Mouse (Mus musculus) ES-Bruce4 (cell line): ENCODE results near the gene Lrmda. TPM values are rescaled to one million over a fixed set of nuclear protein-coding genes. Genes with fewer than 3 reads are reported as not detected.
A peak's percentile ranks its signal among the peaks of the same experiment; 100 is the strongest.
"Not testable (repeated sequence)": the region's sequence is repeated elsewhere in the genome, so short reads cannot be mapped to it uniquely, and the experiment has no call there.

Experiments
- H3K27ac ChIP-seq: 2 replicates; pipeline ENCODE4 v1.5.1; 2012; ENCODE audit warnings: low read length, inconsistent platforms; ENCODE audit not compliant: insufficient read depth
- H3K27me3 ChIP-seq: 2 replicates; pipeline ENCODE4 v1.6.1; 2012; ENCODE audit warnings: mild to moderate bottlenecking, low read length, inconsistent platforms; ENCODE audit not compliant: control insufficient read depth, poor library complexity, insufficient read depth, severe bottlenecking
- H3K36me3 ChIP-seq: 2 replicates; pipeline ENCODE4 v1.6.1; 2012; ENCODE audit warnings: inconsistent platforms, mild to moderate bottlenecking, low read length, moderate library complexity; ENCODE audit not compliant: control insufficient read depth, poor library complexity, insufficient read depth, severe bottlenecking
- H3K4me1 ChIP-seq: one replicate; pipeline ENCODE4 v1.8.1; 2011; ENCODE audit warnings: low read length; ENCODE audit not compliant: control insufficient read depth, insufficient read depth
- H3K4me3 ChIP-seq: 2 replicates; pipeline ENCODE4 v1.5.1; 2011; ENCODE audit warnings: low read depth, mild to moderate bottlenecking, low read length
- H3K9ac ChIP-seq: 2 replicates; pipeline ENCODE4 v1.6.1; 2012; ENCODE audit warnings: low read depth, mild to moderate bottlenecking, inconsistent platforms; ENCODE audit not compliant: poor library complexity, severe bottlenecking
- H3K9me3 ChIP-seq: replicated peaks from 2 replicates; pipeline ENCODE4 v1.6.1; 2012; ENCODE audit warnings: mild to moderate bottlenecking, low read length, inconsistent platforms; ENCODE audit not compliant: control insufficient read depth, poor library complexity, insufficient read depth, severe bottlenecking
- CTCF ChIP-seq: IDR thresholded peaks from one replicate; pipeline ENCODE4 v1.8.1; 2011; ENCODE audit warnings: low read depth, low read length
- EP300 ChIP-seq: IDR thresholded peaks from 2 replicates; pipeline ENCODE4 v1.6.1; 2011; ENCODE audit warnings: low read depth, low read length; ENCODE audit not compliant: insufficient read depth
- POLR2A ChIP-seq: IDR thresholded peaks from one replicate; pipeline ENCODE4 v1.8.1; 2011; ENCODE audit warnings: low read length; ENCODE audit not compliant: insufficient read depth
- polyA plus RNA-seq: library from polyadenylated mRNA; stranded (reverse); fragments of >200 nt; gene quantifications from 2 replicates; pipeline ENCODE4 v1.2.4, GENCODE M21; 2011; ENCODE audit warnings: low read depth; ENCODE audit not compliant: missing spikeins, insufficient read depth, insufficient read length

Lrmda gene
- polyA plus RNA-seq, 1 experiment: not detected

DNA sequence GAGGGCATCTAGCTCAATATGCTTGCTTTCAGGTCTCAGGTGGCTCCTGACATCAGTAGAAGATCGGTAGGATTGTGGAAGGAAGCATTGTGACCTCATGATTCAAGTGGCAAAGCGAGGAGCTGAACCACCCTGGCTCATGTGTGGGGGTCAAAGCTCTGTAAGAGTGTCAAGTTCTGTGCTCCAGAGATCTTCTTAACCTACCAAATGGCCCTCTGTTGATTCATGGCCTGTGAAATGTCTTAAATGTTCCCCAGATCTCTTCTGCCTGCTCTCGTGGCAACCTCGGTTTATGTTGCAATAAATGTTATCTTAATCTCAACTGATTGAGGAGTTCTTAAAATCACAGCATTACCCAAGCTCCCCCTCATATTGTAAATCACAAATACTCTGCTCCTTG is 780.5 kb downstream of the Lrmda start:
- Histone ChIP-seq H3K4me1 (no peaks in the 10 kb centered on the region), H3K27me3 (no peaks in the 10 kb centered on the region), H3K36me3 (no peaks in the 10 kb centered on the region), H3K9me3 (no peaks in the 10 kb centered on the region), H3K27ac (no peak overlapping the region), H3K4me3 (no peak overlapping the region), H3K9ac (no peak overlapping the region)
- TF ChIP-seq EP300 (no peak), CTCF (no peak)

DNA sequence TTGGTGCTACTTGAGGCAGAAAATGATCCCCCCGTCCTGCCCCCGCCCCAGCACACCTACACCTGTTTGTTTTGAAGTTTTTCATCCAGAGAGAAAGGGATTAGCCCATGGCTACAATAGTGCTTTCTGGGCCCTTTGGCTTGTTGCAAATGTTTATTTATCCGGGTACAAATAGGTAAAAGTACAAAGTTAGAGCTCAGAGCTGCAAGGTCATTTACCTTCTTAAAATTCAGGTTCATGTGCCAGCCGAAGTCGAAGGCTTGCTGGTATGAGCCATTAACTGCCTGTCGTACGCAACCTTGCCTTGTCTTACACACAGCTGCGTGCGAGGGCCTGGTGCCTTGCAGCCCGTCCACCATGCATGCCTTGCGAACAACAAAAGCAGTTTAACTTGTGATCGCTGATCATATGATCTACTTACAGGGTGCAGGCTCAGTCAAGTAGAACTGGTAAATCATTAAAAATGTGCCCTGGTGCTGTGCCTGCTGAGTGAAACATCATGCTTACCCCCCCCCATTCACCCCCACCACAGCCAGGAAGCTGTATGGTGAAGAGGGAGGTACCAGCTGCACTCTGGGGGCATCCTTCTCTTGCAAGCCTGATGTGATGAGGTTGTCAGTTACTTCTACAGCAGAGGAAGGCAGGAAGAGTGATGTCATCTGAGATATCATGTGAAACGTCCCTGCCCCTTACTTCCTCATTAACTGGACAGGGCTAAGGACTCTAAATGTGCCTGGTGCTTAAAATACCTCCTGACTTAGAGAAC is 781.5 kb downstream of the Lrmda start:
- no peaks in the 10 kb centered on the region for H3K4me1 ChIP-seq
- H3K9me3 ChIP-seq: no peaks in the 10 kb centered on the region
- H3K4me3 ChIP-seq: no peak overlapping the region
- no peaks in the 10 kb centered on the region for H3K27me3 ChIP-seq
- TF ChIP-seq POLR2A (no peak), CTCF (no peak), EP300 (no peak)
- H3K9ac ChIP-seq: no peak overlapping the region
- no peaks in the 10 kb centered on the region for H3K36me3 ChIP-seq
- no peak overlapping the region for H3K27ac ChIP-seq

- not testable (repeated sequence) for H3K27me3 ChIP-seq, H3K27ac ChIP-seq, H3K9ac ChIP-seq, H3K36me3 ChIP-seq, H3K4me3 ChIP-seq, H3K4me1 ChIP-seq, H3K9me3 ChIP-seq
Observed at GRCm38 (mm10) chr14:22801714-22802113, 782.2 kb downstream of the Lrmda start.

DNA sequence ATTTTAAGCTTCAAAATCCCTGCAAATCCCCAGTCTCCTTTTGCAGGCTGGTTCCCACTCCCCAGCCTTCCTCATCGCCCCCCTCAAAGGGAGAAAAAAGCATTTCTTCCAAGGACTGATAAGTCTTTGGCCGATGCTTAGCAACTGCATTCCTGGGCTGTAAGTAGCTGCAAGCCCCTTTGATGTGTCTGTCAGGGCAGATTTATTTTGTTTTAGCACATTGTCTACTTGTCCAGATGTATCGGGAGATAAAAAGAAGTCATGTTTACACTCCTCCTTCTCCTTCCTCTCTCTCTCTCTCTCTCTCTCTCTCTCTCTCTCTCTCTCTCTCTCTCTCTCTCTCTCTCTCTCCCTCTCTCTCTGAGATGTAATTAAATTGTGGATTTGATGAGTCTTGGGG is 787.8 kb downstream of the Lrmda start:
- TF ChIP-seq CTCF: no peak
- TF ChIP-seq EP300: no peak
- TF ChIP-seq POLR2A: no peak
- no peaks in the 10 kb centered on the region for H3K27me3 ChIP-seq
- H3K4me3 ChIP-seq: no peak overlapping the region
- no peak overlapping the region for H3K27ac ChIP-seq
- H3K9ac ChIP-seq: no peak overlapping the region
- no peaks in the 10 kb centered on the region for H3K9me3 ChIP-seq
- no peaks in the 10 kb centered on the region for H3K4me1 ChIP-seq
- no peaks in the 10 kb centered on the region for H3K36me3 ChIP-seq

- no peaks in the 10 kb centered on the region for H3K9me3 ChIP-seq
- H3K27ac ChIP-seq: no peak overlapping the region
- H3K36me3 ChIP-seq: no peaks in the 10 kb centered on the region
- H3K4me3 ChIP-seq: no peak overlapping the region
- no peaks in the 10 kb centered on the region for H3K4me1 ChIP-seq
- peak; percentile 62 for TF ChIP-seq CTCF
- no peak for TF ChIP-seq POLR2A
- no peak overlapping the region for H3K9ac ChIP-seq
- H3K27me3 ChIP-seq: no peaks in the 10 kb centered on the region
Observed at GRCm38 (mm10) chr14:22807726-22808594, 788.4 kb downstream of the Lrmda start.

DNA sequence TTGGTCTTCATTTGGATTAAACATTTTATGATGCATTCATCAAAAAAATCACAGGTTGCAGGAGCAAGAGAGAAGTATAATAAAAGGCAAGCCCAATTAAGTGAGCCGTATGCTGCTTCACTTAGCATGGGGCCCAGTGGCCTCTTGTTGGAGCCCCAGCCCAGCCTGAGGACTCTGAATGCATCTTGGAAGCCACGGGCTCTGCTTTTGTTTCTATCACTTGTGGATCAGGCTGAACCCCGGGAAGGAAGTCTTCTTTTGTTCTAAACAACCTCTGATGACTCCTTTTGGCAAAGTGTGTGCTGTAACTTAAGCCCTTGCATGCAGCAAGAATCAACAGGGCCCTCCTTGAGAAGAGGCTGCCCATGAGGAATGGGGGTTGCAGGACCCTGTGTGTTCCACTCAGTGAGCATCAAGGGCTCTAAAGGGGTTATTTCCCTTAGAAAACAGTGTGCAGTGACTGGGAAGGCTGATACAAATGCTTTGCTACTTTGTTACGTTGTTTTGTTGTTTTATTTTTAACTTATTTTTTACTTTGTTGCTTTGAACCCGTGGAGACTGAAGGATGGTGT is 789.2 kb downstream of the Lrmda start:
- H3K4me1 ChIP-seq: no peaks in the 10 kb centered on the region
- no peak overlapping the region for H3K27ac ChIP-seq
- H3K9me3 ChIP-seq: no peaks in the 10 kb centered on the region
- no peak overlapping the region for H3K9ac ChIP-seq
- TF ChIP-seq CTCF: no peak
- no peaks in the 10 kb centered on the region for H3K27me3 ChIP-seq
- no peak overlapping the region for H3K4me3 ChIP-seq
- H3K36me3 ChIP-seq: no peaks in the 10 kb centered on the region
